Mouse (Mus musculus) megakaryocyte, embryonic 14.5 days (primary cell): ENCODE results near the gene Slc44a3.

ENCODE experiments used
- FLI1 ChIP-seq: IDR thresholded peaks from 2 replicates; pipeline ENCODE4 v1.6.1; 2012; ENCODE audit warnings: low read length, inconsistent platforms, mixed read lengths
- GATA1 ChIP-seq: IDR thresholded peaks from 3 replicates; pipeline ENCODE4 v1.6.1; 2012; ENCODE audit warnings: mixed read lengths, low read length, inconsistent platforms, borderline replicate concordance

- TF ChIP-seq GATA1 (no peak), FLI1 (no peak)
These were observed 73.4 kb downstream of the Slc44a3 start for GRCm38 (mm10) chr3:121458545-121459492.
